Mouse (Mus musculus) CH12.LX (cell line): Measurements from ENCODE around the gene Spatc1l.

Source experiments
- CHD1 ChIP-seq: IDR thresholded peaks from 2 replicates; pipeline ENCODE4 v1.6.1; 2012; ENCODE audit warnings: low read depth, low read length, improper control_type of control experiment, inconsistent platforms
- CHD2 ChIP-seq: IDR thresholded peaks from 2 replicates; pipeline ENCODE4 v1.6.1; 2011; ENCODE audit warnings: low read length, improper control_type of control experiment
- CTCF ChIP-seq, 2 experiments: IDR thresholded peaks in 1 of 2; conservative IDR thresholded peaks in 1 of 2; 2 replicates each; pipeline ENCODE4 v1.5.1; 2011 to 2012; ENCODE audit warnings: low read depth in 2 of 2, low read length in 2 of 2, improper control_type of control experiment in 1 of 2, inconsistent platforms in 1 of 2, mild to moderate bottlenecking in 1 of 2, moderate library complexity in 1 of 2
- MXI1 ChIP-seq: IDR thresholded peaks from 2 replicates; pipeline ENCODE4 v1.6.1; 2011; ENCODE audit warnings: mild to moderate bottlenecking, low read depth, low read length, improper control_type of control experiment
- POLR2A ChIP-seq: IDR thresholded peaks from 2 replicates; pipeline ENCODE4 v1.6.1; 2011; ENCODE audit warnings: low read depth, mild to moderate bottlenecking, improper control_type of control experiment, low read length
- USF1 ChIP-seq: IDR thresholded peaks from 2 replicates; pipeline ENCODE4 v1.6.1; 2014; ENCODE audit warnings: low read depth, mild to moderate bottlenecking, inconsistent platforms, low read length, improper control_type of control experiment
- ZMIZ1 ChIP-seq: IDR thresholded peaks from 2 replicates; pipeline ENCODE4 v1.6.1; 2012; ENCODE audit warnings: low read depth, mild to moderate bottlenecking, inconsistent platforms, low read length, improper control_type of control experiment

- TF ChIP-seq USF1 (no peak), CTCF (conservative IDR thresholded peaks at IDR 0.05 in 1 of 2, IDR thresholded peaks at IDR 0.05 in 1 of 2; ENCODE audit: low read depth in 2 of 2, low read length in 2 of 2) (no peak), POLR2A (no peak), CHD1 (no peak), ZMIZ1 (no peak), MXI1 (no peak), CHD2 (no peak)
Measured at GRCm38 (mm10) chr10:76561972-76562371, at the start of gene Spatc1l.
